Mouse (Mus musculus) B cell, adult 67 days (primary cell): ENCODE results near the gene Zbtb24. TPM values are rescaled to one million over a fixed set of nuclear protein-coding genes. Genes with fewer than 3 reads are reported as not detected.

ENCODE experiments used
- total RNA-seq, 2 experiments: library from RNA; stranded (reverse); gene quantifications; 4 replicates each; pipeline ENCODE4 v1.2.4; 2023

Zbtb24 gene
- total RNA-seq = 10 to 100 TPM; 50.6 to 51.3 TPM

DNA sequence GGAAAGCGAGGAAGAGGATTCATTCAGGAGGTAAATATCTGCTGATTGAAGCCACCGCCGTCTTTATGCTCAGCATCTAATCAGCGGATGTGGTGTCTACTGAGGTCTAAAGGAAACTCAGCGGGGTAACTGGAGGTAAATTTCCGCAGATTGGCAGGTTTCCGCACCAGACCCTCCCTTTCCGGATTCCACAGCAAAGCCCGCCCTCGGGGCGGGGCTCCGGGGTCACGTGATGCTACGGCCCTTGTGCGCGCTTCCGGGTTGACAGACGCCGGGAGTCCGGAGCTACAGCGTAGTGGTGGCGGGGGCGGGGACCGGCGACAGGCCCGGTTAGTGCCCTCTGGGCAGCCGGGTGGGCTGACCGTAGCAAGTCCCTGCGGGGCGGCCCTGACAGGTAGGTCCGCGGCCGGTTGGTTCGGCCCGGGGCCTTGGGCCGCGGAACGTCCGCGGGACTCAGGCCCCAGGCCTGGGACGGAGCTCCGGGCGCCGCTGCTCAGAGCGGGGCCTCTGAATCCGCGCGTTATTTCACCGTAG is at the start of gene Zbtb24:
Zbtb24 (plus strand) TSS at position 247 of the 534 bp plus-strand sequence.

DNA sequence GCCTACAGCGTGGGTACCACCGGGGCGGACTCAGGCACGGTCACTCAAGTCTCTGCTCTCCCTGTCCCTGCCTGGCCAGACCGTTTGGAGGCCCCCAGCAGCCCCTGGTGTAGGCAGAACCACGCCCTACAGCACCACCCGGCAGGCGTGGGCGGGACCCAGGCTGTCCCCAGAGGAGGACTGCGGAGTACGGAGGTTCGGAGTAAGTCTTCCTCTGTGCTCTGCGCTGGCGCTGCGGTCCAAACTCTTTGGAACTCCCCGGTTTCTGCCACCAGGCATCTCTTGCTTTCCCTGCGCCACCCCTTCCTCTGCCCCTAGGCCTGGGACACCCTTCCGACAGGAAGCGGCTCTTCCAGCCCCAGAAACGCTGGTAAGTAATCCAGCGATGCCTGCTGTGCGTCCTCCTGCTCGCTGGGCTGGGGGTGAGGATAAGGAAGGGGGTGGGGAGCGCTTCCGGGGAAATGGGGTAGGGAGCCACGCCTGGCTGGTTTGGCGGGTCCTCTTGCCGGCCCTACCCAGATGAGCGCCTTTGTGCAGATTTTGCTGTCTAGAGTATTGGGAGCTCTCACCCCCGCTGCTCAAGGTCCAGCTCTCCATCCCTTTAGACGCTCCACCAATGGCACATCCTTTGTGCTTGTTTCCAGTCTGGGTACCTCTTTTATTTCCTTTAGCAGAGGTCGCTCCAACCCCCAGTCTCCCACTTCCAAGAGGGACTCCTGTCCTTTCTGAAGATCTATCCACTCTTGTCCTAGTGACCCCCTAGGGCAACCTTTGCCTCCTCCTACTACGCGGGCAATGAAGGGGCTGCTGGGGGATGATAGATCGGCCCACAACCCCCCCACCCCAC is 26.2 kb downstream of the Zbtb24 start, which contains the start of gene Mical1:
Mical1 (plus strand) TSS at position 144 of the 847 bp plus-strand sequence.

DNA sequence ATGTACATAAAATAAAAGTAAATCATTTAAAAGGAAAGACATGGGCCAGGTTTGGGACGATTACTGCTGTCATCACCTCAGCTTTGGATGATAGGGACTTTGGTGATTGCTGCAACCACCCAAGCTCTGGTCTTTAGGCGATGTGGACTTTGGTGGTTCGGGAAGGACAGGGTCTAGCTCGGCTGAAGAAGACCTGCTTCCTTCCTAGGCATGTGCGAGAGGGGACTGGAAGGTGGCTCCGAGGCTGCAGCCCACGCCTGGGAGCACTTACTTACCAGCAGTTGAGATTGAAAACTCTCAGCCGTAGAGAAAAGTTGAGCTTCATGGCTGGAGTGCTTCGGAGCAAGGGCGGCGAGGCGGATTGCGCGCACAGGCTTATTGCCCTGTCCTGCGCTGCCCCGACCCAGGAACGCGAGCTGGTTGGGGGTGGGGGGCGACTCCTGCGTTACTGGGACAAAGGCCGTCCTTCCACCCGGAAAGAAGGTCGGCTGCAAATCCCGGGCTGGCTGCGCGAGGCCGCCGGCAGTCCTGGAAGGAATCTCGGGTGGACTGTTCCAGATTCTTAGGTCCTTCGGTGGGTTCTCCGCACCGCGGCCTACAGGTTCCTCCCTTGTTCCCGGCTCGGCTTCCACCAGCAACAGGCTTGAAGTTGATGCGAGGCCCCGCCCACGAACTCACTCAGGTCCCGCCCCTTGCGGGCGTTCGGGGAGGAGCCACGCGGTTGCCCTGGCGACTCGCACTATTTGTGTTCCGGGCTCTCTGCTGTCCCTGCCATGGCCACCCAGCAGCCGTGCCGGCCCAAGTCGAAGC is 39.7 kb downstream of the Zbtb24 start, which contains the start of the genes Smpd2 and Ppil6:
Smpd2 (minus strand) TSS at position 662 of the 810 bp plus-strand sequence.
Ppil6 (plus strand) TSS at position 732 of the 810 bp plus-strand sequence.

Other genes with a start within 250 kb of the Zbtb24 start
- 10 to 100 TPM; 34.5 to 36.5 TPM for gene Fig4, start 147.1 kb upstream of the Zbtb24 start, total RNA-seq
- gene Ak9, start 146.4 kb upstream of the Zbtb24 start, total RNA-seq = under 1 TPM in 1 of 2 experiments, not detected in 1; 0.09 TPM
- 100 to 1,000 TPM; 295 to 325 TPM for gene Mical1, start 25.9 kb downstream of the Zbtb24 start, total RNA-seq
- 10 to 100 TPM; 17.5 to 27.2 TPM for gene Smpd2, start 40.0 kb downstream of the Zbtb24 start, total RNA-seq
- not detected for gene Ppil6, start 40.1 kb downstream of the Zbtb24 start, total RNA-seq
- gene Cd164, start 69.0 kb downstream of the Zbtb24 start, total RNA-seq = 100 to 1,000 TPM; 288 to 304 TPM